Mouse (Mus musculus) spleen, adult 2 months (tissue): Measurements from ENCODE around the gene Map3k12.

ENCODE experiments used
- CTCF ChIP-seq: fragments of 200-500 bp; IDR thresholded peaks from 2 replicates; pipeline ENCODE4 v1.5.1; 2011; ENCODE audit warnings: mild to moderate bottlenecking, inconsistent platforms; ENCODE audit not compliant: insufficient read depth, insufficient read length, insufficient replicate concordance; ENCODE audit errors: extremely low read depth
- POLR2A ChIP-seq: fragments of 200-500 bp; IDR thresholded peaks from 2 replicates; pipeline ENCODE4 v1.6.1; 2011; ENCODE audit warnings: low read depth, low read length, inconsistent platforms

DNA sequence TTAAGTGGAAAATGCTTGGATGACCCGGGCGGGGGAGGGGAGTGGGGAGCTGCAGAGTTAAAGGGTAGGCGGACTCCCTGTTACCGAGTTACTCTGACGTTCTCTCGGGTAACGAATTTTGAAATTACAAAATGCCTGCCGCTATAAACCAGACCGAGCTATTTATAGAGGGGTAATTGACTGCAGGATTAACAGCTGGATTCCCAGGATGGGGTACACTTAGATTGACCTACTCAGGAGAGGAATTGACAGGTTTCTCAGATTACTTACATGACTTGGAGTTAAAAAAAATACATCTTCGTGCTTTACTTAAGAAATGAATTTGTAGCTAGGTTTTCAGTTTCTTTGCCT, 45.6 kb downstream of the Map3k12 start:
- no peak for TF ChIP-seq POLR2A
- TF ChIP-seq CTCF, result no peak
